Mouse (Mus musculus) MEL (cell line): ENCODE results near the gene Madd.

Experiments
- CHD1 ChIP-seq: IDR thresholded peaks from 2 replicates; pipeline ENCODE4 v1.6.1; 2012; ENCODE audit warnings: low read depth, mild to moderate bottlenecking, inconsistent platforms, low read length, improper control_type of control experiment
- CHD2 ChIP-seq: IDR thresholded peaks from 2 replicates; pipeline ENCODE4 v1.6.1; 2011; ENCODE audit warnings: low read length, improper control_type of control experiment
- CTCF ChIP-seq, 3 experiments: IDR thresholded peaks in 2 of 3; conservative IDR thresholded peaks in 1 of 3; 2 replicates each; pipeline ENCODE4 v1.5.1; 2011 to 2012; ENCODE audit warnings: low read length in 3 of 3, low read depth in 2 of 3, mild to moderate bottlenecking in 2 of 3, improper control_type of control experiment in 1 of 3, inconsistent platforms in 1 of 3, mixed read lengths in 1 of 3, moderate library complexity in 1 of 3; ENCODE audit not compliant: control insufficient read depth in 1 of 3, insufficient read depth in 1 of 3, poor library complexity in 1 of 3, severe bottlenecking in 1 of 3
- EP300 ChIP-seq, 2 experiments: IDR thresholded peaks; 2 replicates each; pipeline ENCODE4 v1.6.1; 2011; ENCODE audit warnings: improper control_type of control experiment in 2 of 2, low read length in 2 of 2, low read depth in 1 of 2, mild to moderate bottlenecking in 1 of 2
- GATA1 ChIP-seq: IDR thresholded peaks from 2 replicates; pipeline ENCODE4 v1.6.1; 2011; ENCODE audit warnings: low read depth, low read length, improper control_type of control experiment
- MAFK ChIP-seq: IDR thresholded peaks from 2 replicates; pipeline ENCODE4 v1.6.1; 2011; ENCODE audit warnings: low read depth, mild to moderate bottlenecking, low read length, improper control_type of control experiment, borderline replicate concordance
- POLR2A ChIP-seq, 2 experiments: IDR thresholded peaks; 2 replicates each; pipeline ENCODE4 v1.6.1; 2011 to 2012; ENCODE audit warnings: low read length in 2 of 2, mild to moderate bottlenecking in 2 of 2, control low read depth in 1 of 2, improper control_type of control experiment in 1 of 2, low read depth in 1 of 2, moderate library complexity in 1 of 2; ENCODE audit not compliant: control insufficient read depth in 1 of 2, insufficient read depth in 1 of 2, poor library complexity in 1 of 2
- POLR2AphosphoS2 ChIP-seq: IDR thresholded peaks from 2 replicates; pipeline ENCODE4 v1.6.1; 2011; ENCODE audit warnings: low read length, improper control_type of control experiment
- POLR2AphosphoS5 ChIP-seq: IDR thresholded peaks from 2 replicates; pipeline ENCODE4 v1.6.1; 2012; ENCODE audit warnings: low read depth, borderline replicate concordance, mild to moderate bottlenecking, inconsistent platforms, low read length, moderate library complexity, mixed read lengths
- RCOR1 ChIP-seq: IDR thresholded peaks from 2 replicates; pipeline ENCODE4 v1.6.1; 2012; ENCODE audit warnings: low read depth, mild to moderate bottlenecking, inconsistent platforms, low read length, improper control_type of control experiment
- SIN3A ChIP-seq: IDR thresholded peaks from 2 replicates; pipeline ENCODE4 v1.6.1; 2012; ENCODE audit warnings: low read length, improper control_type of control experiment, inconsistent platforms
- TAL1 ChIP-seq: IDR thresholded peaks from 2 replicates; pipeline ENCODE4 v1.6.1; 2012; ENCODE audit warnings: mild to moderate bottlenecking, inconsistent platforms, low read length, moderate library complexity, mixed read lengths
- USF1 ChIP-seq: IDR thresholded peaks from 2 replicates; pipeline ENCODE4 v1.6.1; 2014; ENCODE audit warnings: low read depth, mild to moderate bottlenecking, inconsistent platforms, low read length, improper control_type of control experiment, moderate library complexity
- ZC3H11A ChIP-seq: IDR thresholded peaks from 2 replicates; pipeline ENCODE4 v1.6.1; 2012; ENCODE audit warnings: low read depth, mild to moderate bottlenecking, inconsistent platforms, low read length, improper control_type of control experiment

GRCm38 (mm10) chr2:91087453-91087852 lies 96.2 kb downstream of the Madd start:
- TF ChIP-seq ZC3H11A (no peak), CTCF (IDR thresholded peaks at IDR 0.05 in 2 of 3, conservative IDR thresholded peaks at IDR 0.05 in 1 of 3; ENCODE audit: control insufficient read depth in 1 of 3, insufficient read depth in 1 of 3, low read depth in 2 of 3, low read length in 3 of 3, poor library complexity in 1 of 3, severe bottlenecking in 1 of 3) (no peak), GATA1 (no peak), RCOR1 (no peak), POLR2AphosphoS2 (no peak), POLR2A (IDR thresholded peaks at IDR 0.05; ENCODE audit: control insufficient read depth in 1 of 2, insufficient read depth in 1 of 2, low read depth in 1 of 2, low read length in 2 of 2, poor library complexity in 1 of 2) (no peak), CHD2 (no peak), EP300 (IDR thresholded peaks at IDR 0.05; ENCODE audit: low read depth in 1 of 2, low read length in 2 of 2) (no peak), TAL1 (no peak), CHD1 (no peak), POLR2AphosphoS5 (no peak), MAFK (no peak), USF1 (no peak), SIN3A (no peak)
